Comparison of ENCODE assay signal across 19 mouse cellular contexts in the genomic region with DNA sequence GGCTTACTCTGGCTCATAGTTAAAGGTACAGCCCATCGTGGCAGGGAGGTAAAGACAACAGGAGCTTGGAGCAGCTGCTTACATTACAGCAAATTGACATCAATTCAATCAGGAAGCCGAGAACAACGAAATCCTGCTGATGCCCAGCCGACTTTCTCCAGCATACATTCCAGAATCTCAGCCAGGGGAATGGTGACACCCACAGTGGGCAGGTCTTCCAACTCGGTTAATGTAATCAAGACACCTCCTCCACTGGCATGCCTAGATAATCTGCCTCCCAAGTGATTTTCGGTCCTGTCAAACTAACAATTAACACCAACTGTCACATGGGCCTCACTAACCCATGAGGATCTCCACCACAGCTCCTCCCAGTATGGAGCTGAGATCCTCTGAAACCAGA. TPM values are rescaled to one million over a fixed set of nuclear protein-coding genes. Genes with fewer than 3 reads are reported as not detected.
DNase-seq lines count a peak whose midpoint lies in the region; ATAC-seq and TF ChIP-seq lines count a peak whose summit lies in the region.
"Had no signal": no experiment of that assay in that cellular context is flagged by ENCODE, and none has a peak within 500 bp of the region (broad histone marks: within the 10 kb centered on the region; RNA-seq: fewer than 3 reads in every experiment).

No protein-coding gene starts in this region.

- no peak overlapping the region for H3K4me2 ChIP-seq in intestine, embryonic 14.5 days (ENCODE audit: low read length)
- H3K4me2 ChIP-seq in intestine, postnatal 0 days (replicated peaks; ENCODE audit: low read depth) = no peak overlapping the region
- H3K4me2 ChIP-seq in neural tube, embryonic 11.5 days (ENCODE audit: low read depth) = no peak overlapping the region
- H3K4me2 ChIP-seq in neural tube, embryonic 15.5 days = no peak overlapping the region
- H3K4me2 ChIP-seq in stomach, embryonic 16.5 days (ENCODE audit: low read depth, low read length) = no peak overlapping the region
- H3K4me2 ChIP-seq: embryonic facial prominence, embryonic 12.5 days; hindbrain, embryonic 13.5 days; midbrain, embryonic 11.5 days had no signal

- ATAC-seq in intestine, embryonic 14.5 days (replicated peaks; ENCODE audit: low FRiP score, low TSS enrichment, low read depth) = no peak
- ATAC-seq in intestine, postnatal 0 days = no peak
- no peak for ATAC-seq in neural tube, embryonic 11.5 days (ENCODE audit: insufficient read depth, low FRiP score, low TSS enrichment)
- ATAC-seq in neural tube, embryonic 15.5 days (ENCODE audit: low FRiP score) = no peak
- ATAC-seq in stomach, embryonic 16.5 days (ENCODE audit: insufficient read depth, low FRiP score) = no peak

- TF ChIP-seq EP300 in heart, adult 2 months (IDR thresholded peaks at IDR 0.05; ENCODE audit: insufficient read depth, low read depth, low read length) = no peak

- WGBS in heart, adult 2 months = 65% methylated on average over 6 of the region's 6 CpGs
- WGBS in intestine, embryonic 14.5 days = 86% methylated on average over 6 of the region's 6 CpGs
- 91% methylated on average over 6 of the region's 6 CpGs for WGBS in intestine, postnatal 0 days
- WGBS in neural tube, embryonic 11.5 days = 95% methylated on average over 6 of the region's 6 CpGs
- WGBS in neural tube, embryonic 15.5 days = 93% methylated on average over 6 of the region's 6 CpGs
- WGBS in stomach, embryonic 16.5 days = 89% methylated on average over 6 of the region's 6 CpGs

- H3K27ac ChIP-seq in heart, adult 2 months = peak overlapping the region; percentile 85
- peak overlapping the region; percentile 70 for H3K27ac ChIP-seq in intestine, embryonic 14.5 days (ENCODE audit: low read depth)
- no peak overlapping the region for H3K27ac ChIP-seq in intestine, postnatal 0 days (ENCODE audit: low read depth, low read length)
- no peak overlapping the region for H3K27ac ChIP-seq in neural tube, embryonic 11.5 days (ENCODE audit: low read depth, low read length)
- no peak overlapping the region for H3K27ac ChIP-seq in neural tube, embryonic 15.5 days (replicated peaks)
- peak overlapping the region; percentile 86 for H3K27ac ChIP-seq in stomach, embryonic 16.5 days (ENCODE audit: low read length)

- intact Hi-C loops in heart, adult 2 months (cut with DNase I) = loop anchor here (1.0 kb wide), 1 partner anchor 17 kb away; the partner anchor contains the start of gene Tpt1

- no peak for TF ChIP-seq CTCF in heart, adult 2 months (IDR thresholded peaks at IDR 0.05)
- TF ChIP-seq CTCF in intestine, postnatal 0 days (IDR thresholded peaks at IDR 0.05; ENCODE audit: low read depth) = no peak

- no peak overlapping the region for H3K9ac ChIP-seq in heart, adult 2 months (ENCODE audit: low read depth, low read length)
- no peak overlapping the region for H3K9ac ChIP-seq in intestine, embryonic 14.5 days (ENCODE audit: low read length)
- no peak overlapping the region for H3K9ac ChIP-seq in intestine, postnatal 0 days (ENCODE audit: low read depth, low read length)
- H3K9ac ChIP-seq in neural tube, embryonic 11.5 days (ENCODE audit: low read length) = no peak overlapping the region
- H3K9ac ChIP-seq in neural tube, embryonic 15.5 days (replicated peaks) = no peak overlapping the region
- H3K9ac ChIP-seq in stomach, embryonic 16.5 days (ENCODE audit: low read length) = no peak overlapping the region
- H3K9ac ChIP-seq: embryonic facial prominence, embryonic 12.5 days; hindbrain, embryonic 13.5 days had no signal

- H3K4me3 ChIP-seq in heart, adult 2 months = no peak overlapping the region
- no peak overlapping the region for H3K4me3 ChIP-seq in intestine, embryonic 14.5 days (ENCODE audit: low read depth, low read length)
- no peak overlapping the region for H3K4me3 ChIP-seq in intestine, postnatal 0 days (ENCODE audit: low read depth, low read length)
- no peak overlapping the region for H3K4me3 ChIP-seq in neural tube, embryonic 11.5 days (ENCODE audit: low read depth, low read length)
- H3K4me3 ChIP-seq in neural tube, embryonic 15.5 days (replicated peaks) = no peak overlapping the region
- no peak overlapping the region for H3K4me3 ChIP-seq in stomach, embryonic 16.5 days (replicated peaks; ENCODE audit: low read length)
- H3K4me3 ChIP-seq: embryonic facial prominence, embryonic 12.5 days; hindbrain, embryonic 13.5 days had no signal

- H3K79me2 ChIP-seq in heart, adult 2 months (replicated peaks; ENCODE audit: control insufficient read depth, insufficient read depth, low read length) = no peaks in the 10 kb centered on the region

- no peaks in the 10 kb centered on the region for H3K36me3 ChIP-seq in heart, adult 2 months (ENCODE audit: control insufficient read depth, insufficient read depth, low read length)
- H3K36me3 ChIP-seq in intestine, embryonic 14.5 days (ENCODE audit: control insufficient read depth, insufficient read depth, low read length) = no peaks in the 10 kb centered on the region
- no peaks in the 10 kb centered on the region for H3K36me3 ChIP-seq in intestine, postnatal 0 days (ENCODE audit: control insufficient read depth, insufficient read depth)
- no peaks in the 10 kb centered on the region for H3K36me3 ChIP-seq in neural tube, embryonic 11.5 days (ENCODE audit: control insufficient read depth, insufficient read depth, low read length)
- 0 out of 2 replicates have a peak, but pooled peaks cover 5% of the 10 kb centered on the region for H3K36me3 ChIP-seq in neural tube, embryonic 15.5 days
- H3K36me3 ChIP-seq in stomach, embryonic 16.5 days (ENCODE audit: control insufficient read depth, insufficient read depth, low read length) = no peaks in the 10 kb centered on the region
- H3K36me3 ChIP-seq: embryonic facial prominence, embryonic 12.5 days had no signal

- peaks cover 4% of the 10 kb centered on the region; the same call in 1 of the 2 replicates for H3K9me3 ChIP-seq in intestine, embryonic 14.5 days (ENCODE audit: control insufficient read depth, low read length)
- no peaks in the 10 kb centered on the region for H3K9me3 ChIP-seq in intestine, postnatal 0 days (ENCODE audit: control insufficient read depth)
- no peaks in the 10 kb centered on the region for H3K9me3 ChIP-seq in neural tube, embryonic 11.5 days (ENCODE audit: control insufficient read depth, low read length)
- H3K9me3 ChIP-seq in neural tube, embryonic 15.5 days (replicated peaks) = no peaks in the 10 kb centered on the region
- no peaks in the 10 kb centered on the region for H3K9me3 ChIP-seq in stomach, embryonic 16.5 days (replicated peaks; ENCODE audit: control insufficient read depth, low read length)
- H3K9me3 ChIP-seq: embryonic facial prominence, embryonic 12.5 days; hindbrain, embryonic 13.5 days had no signal

- H3K4me1 ChIP-seq in heart, adult 2 months (ENCODE audit: control insufficient read depth, insufficient read depth, low read length) = peaks cover 9% of the 10 kb centered on the region
- H3K4me1 ChIP-seq in intestine, embryonic 14.5 days (replicated peaks; ENCODE audit: control insufficient read depth, insufficient read depth, low read length) = peaks cover 14% of the 10 kb centered on the region; the same call in 1 of the 2 replicates
- 0 out of 2 replicates have a peak, but pooled peaks cover 6% of the 10 kb centered on the region for H3K4me1 ChIP-seq in intestine, postnatal 0 days (replicated peaks; ENCODE audit: control insufficient read depth, insufficient read depth, low read length)
- peaks cover 7% of the 10 kb centered on the region; the same call in 1 of the 2 replicates for H3K4me1 ChIP-seq in neural tube, embryonic 11.5 days (ENCODE audit: control insufficient read depth, insufficient read depth, low read length)
- H3K4me1 ChIP-seq in neural tube, embryonic 15.5 days = peaks cover 8% of the 10 kb centered on the region
- peaks cover 15% of the 10 kb centered on the region for H3K4me1 ChIP-seq in stomach, embryonic 16.5 days (ENCODE audit: control insufficient read depth, insufficient read depth, low read length)

- DNase-seq in heart, adult 2 months = no peak
- no peak for DNase-seq in heart, adult 18-20 months
- no peak for DNase-seq in intestine, embryonic 14.5 days (ENCODE audit: low spot score)
- DNase-seq in neural tube, embryonic 11.5 days (ENCODE audit: low spot score) = peak; percentile 35
- DNase-seq in adrenal gland, postnatal 14 days = no peak
- DNase-seq: adrenal gland, adult 2 months; cerebellum, adult 2 months; gastrocnemius, postnatal 14 days; kidney, adult 2 months; layer of hippocampus, adult 9-11 months; liver; lung, postnatal 36 days; spleen, adult 18-20 months had no signal

- no peak for TF ChIP-seq POLR2A in heart, adult 2 months (IDR thresholded peaks at IDR 0.05; ENCODE audit: insufficient read depth, low read depth, low read length)

- no peaks in the 10 kb centered on the region for H3K27me3 ChIP-seq in heart, adult 2 months (ENCODE audit: control insufficient read depth, insufficient read depth, low read length)
- no peaks in the 10 kb centered on the region for H3K27me3 ChIP-seq in intestine, embryonic 14.5 days (replicated peaks; ENCODE audit: control insufficient read depth, insufficient read depth, low read length)
- no peaks in the 10 kb centered on the region for H3K27me3 ChIP-seq in intestine, postnatal 0 days (replicated peaks; ENCODE audit: control insufficient read depth, insufficient read depth, low read length)
- no peaks in the 10 kb centered on the region for H3K27me3 ChIP-seq in neural tube, embryonic 11.5 days (ENCODE audit: control insufficient read depth, insufficient read depth, low read length)
- no peaks in the 10 kb centered on the region for H3K27me3 ChIP-seq in neural tube, embryonic 15.5 days (replicated peaks)
- H3K27me3 ChIP-seq in stomach, embryonic 16.5 days (ENCODE audit: control insufficient read depth, insufficient read depth, low read length) = no peaks in the 10 kb centered on the region
- H3K27me3 ChIP-seq: embryonic facial prominence, embryonic 12.5 days had no signal

RNA-seq across cellular contexts. Expression of gene Tpt1, which starts 17.8 kb away (rescaled TPM):
- total RNA-seq in heart, adult 2 months (2021) = 1,000 to 10,000 TPM; 2,957 to 3,343 TPM
- polyA plus RNA-seq in heart, adult 2 months (2012; rRNA removed) = 1,003 and 1,026 TPM in 2 replicates
- 1,000 to 10,000 TPM; 2,629 to 3,296 TPM for total RNA-seq in heart, adult 18-20 months (2021)
- polyA plus RNA-seq in intestine, embryonic 14.5 days (2014; fragmentation: Nextera tagmentation; extraction: Ambion mirVana) = 1,249 and 1,259 TPM in 2 replicates
- polyA plus RNA-seq in intestine, postnatal 0 days (2015; fragmentation: Nextera tagmentation; extraction: Ambion mirVana) = 1,212 and 1,295 TPM in 2 replicates
- polyA plus RNA-seq in neural tube, embryonic 11.5 days (2014; fragmentation: Nextera tagmentation; extraction: Ambion mirVana) = 993 and 1,049 TPM in 2 replicates
- polyA plus RNA-seq in neural tube, embryonic 15.5 days (2015; fragmentation: Nextera tagmentation; extraction: Ambion mirVana) = 719 and 774 TPM in 2 replicates
- 794 and 1,006 TPM in 2 replicates for polyA plus RNA-seq in stomach, embryonic 16.5 days (2015; fragmentation: Nextera tagmentation; extraction: Ambion mirVana)
- total RNA-seq in adrenal gland, postnatal 14 days (2021) = 2,745 and 3,054 TPM in 2 replicates

Comparison
In these comparisons a context has a peak if more than half of its experiments do, and no peak if none do; other contexts are left out.
1. H3K27ac ChIP-seq: peak in heart, adult 2 months (single experiment), intestine, embryonic 14.5 days (single experiment) and stomach, embryonic 16.5 days (single experiment); none in intestine, postnatal 0 days (single experiment), neural tube, embryonic 11.5 days (single experiment) and neural tube, embryonic 15.5 days (single experiment).